Mouse (Mus musculus): ENCODE measurements around the gene Ciz1. TPM values are rescaled to one million over a fixed set of nuclear protein-coding genes. Genes with fewer than 3 reads are reported as not detected.

Ciz1 gene
- polyA plus RNA-seq, 1 experiment from 2014 or later = 65.8 TPM

GRCm38 (mm10) chr2:32312318-32312964 is 39.7 kb upstream of the Ciz1 start:
- Histone ChIP-seq H3K9me3 (no peaks in the 10 kb centered on the region), H3K4me1 (peaks cover 82% of the 10 kb centered on the region), H3K27me3 (replicated peaks; ENCODE audit: low read depth, poor library complexity, severe bottlenecking) (peaks cover 42% of the 10 kb centered on the region), H3K4me3 (peak overlapping the region; percentile 85), H3K27ac (replicated peaks) (peak overlapping the region; percentile 89), H3K36me3 (replicated peaks) (peaks cover 46% of the 10 kb centered on the region)
- peak; percentile 98 for DNase-seq (ENCODE audit: low spot score)
- WGBS = 1% methylated on average over 56 of the region's 56 CpGs

DNA sequence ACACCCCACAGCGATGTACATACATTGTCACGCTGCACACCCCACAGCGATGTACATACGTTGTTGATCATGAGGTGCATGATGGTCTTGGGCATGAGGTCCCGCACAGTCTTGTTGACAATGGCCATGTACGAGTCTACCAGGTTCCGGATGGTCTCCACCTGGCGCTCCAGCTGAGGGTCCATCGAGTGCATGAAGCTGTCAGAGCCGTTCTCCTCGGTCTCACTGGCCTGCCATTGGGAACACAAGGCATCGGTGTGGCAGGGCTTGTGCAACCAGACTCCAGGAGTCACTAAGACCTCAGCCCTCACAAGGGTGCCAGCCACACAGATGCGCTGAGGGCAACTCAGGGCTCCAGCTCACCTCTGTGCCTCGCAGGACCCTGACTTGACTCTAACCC is 37.3 kb upstream of the Ciz1 start:
- Histone ChIP-seq H3K36me3 (replicated peaks) (peaks cover 22% of the 10 kb centered on the region), H3K4me3 (peak overlapping the region; percentile 63; the same call in 1 of the 2 replicates), H3K27me3 (replicated peaks; ENCODE audit: low read depth, poor library complexity, severe bottlenecking) (peaks cover 59% of the 10 kb centered on the region), H3K27ac (replicated peaks) (peak overlapping the region; percentile 95), H3K4me1 (peaks cover 87% of the 10 kb centered on the region), H3K9me3 (no peaks in the 10 kb centered on the region)
- no peak for DNase-seq (ENCODE audit: low spot score)
- WGBS = 93% methylated on average over 14 of the region's 14 CpGs

GRCm38 (mm10) chr2:32315751-32316150 is 36.4 kb upstream of the Ciz1 start:
- H3K27me3 ChIP-seq (replicated peaks; ENCODE audit: low read depth, poor library complexity, severe bottlenecking) = peaks cover 57% of the 10 kb centered on the region
- peaks cover 12% of the 10 kb centered on the region for H3K36me3 ChIP-seq (replicated peaks)
- 9% methylated on average over 8 of the region's 8 CpGs for WGBS
- no peaks in the 10 kb centered on the region for H3K9me3 ChIP-seq
- peak overlapping the region; percentile 63 for H3K4me3 ChIP-seq
- peak overlapping the region; percentile 95 for H3K27ac ChIP-seq (replicated peaks)
- DNase-seq (ENCODE audit: low spot score) = peak; percentile 65
- H3K4me1 ChIP-seq = peaks cover 87% of the 10 kb centered on the region

GRCm38 (mm10) chr2:32316887-32317656 is 35.1 kb upstream of the Ciz1 start:
- Histone ChIP-seq H3K27ac (replicated peaks) (peak overlapping the region; percentile 95), H3K4me3 (peak overlapping the region; percentile 63), H3K27me3 (replicated peaks; ENCODE audit: low read depth, poor library complexity, severe bottlenecking) (peaks cover 50% of the 10 kb centered on the region), H3K9me3 (no peaks in the 10 kb centered on the region), H3K36me3 (replicated peaks) (peaks cover 15% of the 10 kb centered on the region), H3K4me1 (peaks cover 86% of the 10 kb centered on the region)
- 44% methylated on average over 20 of the region's 20 CpGs for WGBS
- DNase-seq (ENCODE audit: low spot score) = peak; percentile 88

DNA sequence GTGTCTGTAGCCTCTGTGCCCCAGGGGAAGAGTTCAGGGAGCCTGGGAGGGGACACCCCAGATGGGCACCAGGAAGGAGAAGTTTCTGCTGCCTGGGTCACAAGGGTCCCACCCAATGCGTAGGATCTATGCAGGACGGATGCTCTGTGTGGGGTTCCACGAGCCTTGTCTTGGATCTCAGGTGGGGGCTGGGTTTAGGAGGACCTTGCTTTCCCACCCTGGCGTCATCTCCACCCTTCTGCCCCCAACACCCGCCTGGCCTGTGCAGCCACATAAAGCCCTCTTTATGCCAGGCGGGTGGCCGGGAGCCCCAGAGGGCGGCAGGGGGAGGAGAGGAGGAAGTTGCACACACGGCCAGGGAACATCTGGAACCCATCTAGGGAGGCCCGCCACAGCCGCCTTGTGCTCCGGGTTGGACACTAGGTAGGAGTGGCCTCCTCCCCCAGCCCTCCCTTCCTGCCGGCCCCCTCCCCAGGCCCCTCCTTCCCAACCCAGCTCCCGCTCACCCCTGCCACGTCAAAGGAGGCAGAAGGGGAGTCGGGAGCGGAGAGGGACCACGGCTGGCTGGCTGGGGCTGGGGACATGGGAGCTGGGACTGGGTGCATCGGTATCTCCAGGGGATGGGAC is 34.2 kb upstream of the Ciz1 start:
- WGBS = 5% methylated on average over 19 of the region's 19 CpGs
- Histone ChIP-seq H3K36me3 (replicated peaks) (peaks cover 15% of the 10 kb centered on the region), H3K4me3 (peak overlapping the region; percentile 63), H3K4me1 (peaks cover 86% of the 10 kb centered on the region), H3K27me3 (replicated peaks; ENCODE audit: low read depth, poor library complexity, severe bottlenecking) (peaks cover 43% of the 10 kb centered on the region), H3K9me3 (no peaks in the 10 kb centered on the region), H3K27ac (replicated peaks) (peak overlapping the region; percentile 95)
- peak; percentile 97 for DNase-seq (ENCODE audit: low spot score)

DNA sequence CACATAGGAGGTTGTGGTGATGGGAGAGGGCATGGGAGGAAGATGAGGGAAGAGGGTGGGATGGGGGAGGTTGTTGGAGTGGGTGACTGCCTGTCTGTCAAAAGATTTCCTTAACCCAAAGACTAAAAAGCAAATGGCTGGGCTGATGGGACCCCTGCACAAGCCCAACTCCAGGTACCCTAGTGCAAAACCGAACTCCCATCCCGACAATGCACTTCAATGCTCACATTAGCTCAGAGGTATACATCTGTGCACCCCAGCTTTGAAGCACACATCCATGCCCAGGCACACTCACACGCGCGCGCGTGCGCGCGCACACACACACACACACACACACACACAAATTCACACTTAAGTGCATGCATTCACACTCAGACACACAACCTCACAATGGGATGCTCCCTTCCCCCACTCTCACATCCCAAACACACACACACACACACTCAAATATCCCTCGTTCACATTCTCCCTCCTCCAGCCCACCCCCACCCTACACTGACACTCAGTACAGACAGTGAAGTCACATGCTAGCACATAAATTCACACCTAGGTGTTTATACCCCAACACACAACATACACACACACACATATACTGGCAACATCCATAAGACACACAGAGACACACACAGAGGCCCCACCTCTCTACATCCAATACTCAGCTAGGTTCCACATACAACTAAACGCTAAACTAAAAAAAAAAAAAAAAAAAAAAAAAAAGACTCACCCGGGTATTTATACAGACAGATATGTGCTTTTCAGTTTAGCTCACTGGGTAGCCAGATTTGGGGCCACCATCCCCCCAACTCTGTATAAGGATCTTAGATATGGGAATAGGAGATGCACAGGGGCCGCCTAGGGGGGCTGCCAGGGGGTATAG is 33.2 kb upstream of the Ciz1 start:
- peaks cover 87% of the 10 kb centered on the region for H3K4me1 ChIP-seq
- peaks cover 36% of the 10 kb centered on the region for H3K27me3 ChIP-seq (replicated peaks; ENCODE audit: low read depth, poor library complexity, severe bottlenecking)
- peak overlapping the region; percentile 63 for H3K4me3 ChIP-seq
- peak overlapping the region; percentile 95 for H3K27ac ChIP-seq (replicated peaks)
- peaks cover 22% of the 10 kb centered on the region for H3K36me3 ChIP-seq (replicated peaks)
- peak; percentile 53 for DNase-seq (ENCODE audit: low spot score)
- no peaks in the 10 kb centered on the region for H3K9me3 ChIP-seq
- 58% methylated on average over 14 of the region's 14 CpGs for WGBS

DNA sequence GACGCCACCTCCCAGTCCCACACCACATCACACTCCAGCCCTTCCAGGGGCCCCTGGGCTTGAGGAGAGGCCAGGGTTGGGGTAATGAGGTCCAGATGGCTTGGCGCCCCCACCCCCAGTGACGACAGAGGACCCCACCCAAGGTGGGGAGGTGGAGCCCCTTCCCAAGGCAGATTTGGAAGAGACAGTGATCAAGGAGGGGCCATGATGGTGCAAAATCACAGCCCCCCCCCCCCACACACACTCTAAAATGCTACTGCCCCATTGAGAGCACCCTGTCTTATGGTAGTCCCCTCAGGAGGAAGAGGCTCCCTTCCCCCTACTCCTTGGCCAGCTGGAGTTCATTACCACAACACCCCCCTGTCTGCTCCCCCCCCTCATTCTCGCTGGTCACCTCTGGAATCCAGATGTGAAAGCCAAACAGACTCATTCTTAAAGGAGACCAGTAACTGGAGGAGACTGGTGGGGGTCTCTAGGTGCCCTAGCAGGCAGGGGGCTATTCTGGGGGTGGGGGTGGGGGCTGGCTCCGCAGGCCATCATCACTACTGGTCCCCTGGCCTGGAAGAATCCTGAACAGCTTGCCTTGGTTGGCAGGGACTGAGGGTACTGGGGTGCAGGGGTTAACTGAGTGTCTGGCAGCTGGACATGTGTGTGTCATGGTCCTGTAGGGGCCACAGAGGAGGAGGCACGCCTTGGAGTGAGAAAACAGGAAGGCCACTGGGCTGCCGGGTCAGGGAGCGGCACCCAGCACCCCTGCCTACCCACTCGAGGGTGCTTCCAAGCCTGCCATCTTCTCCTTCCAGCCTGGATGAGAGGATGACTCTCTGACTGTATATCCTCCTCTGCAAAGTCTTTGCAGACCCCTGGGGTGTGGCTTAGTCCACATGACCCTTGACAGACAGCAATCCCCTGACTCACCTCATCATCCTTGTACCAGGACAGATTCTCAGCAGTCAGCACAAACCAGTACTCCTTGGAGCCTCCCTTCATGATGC is 32.2 kb upstream of the Ciz1 start:
- peak; percentile 91 for DNase-seq (ENCODE audit: low spot score)
- H3K9me3 ChIP-seq = no peaks in the 10 kb centered on the region
- 26% methylated on average over 9 of the region's 9 CpGs for WGBS
- peaks cover 25% of the 10 kb centered on the region for H3K36me3 ChIP-seq (replicated peaks)
- peak overlapping the region; percentile 95 for H3K27ac ChIP-seq (replicated peaks)
- H3K4me1 ChIP-seq = peaks cover 84% of the 10 kb centered on the region
- H3K4me3 ChIP-seq = peak overlapping the region; percentile 63
- peaks cover 33% of the 10 kb centered on the region for H3K27me3 ChIP-seq (replicated peaks; ENCODE audit: low read depth, poor library complexity, severe bottlenecking)

- no peak for DNase-seq (ENCODE audit: low spot score)
- peak overlapping the region; percentile 63; the same call in 1 of the 2 replicates for H3K4me3 ChIP-seq
- 55% methylated on average over 11 of the region's 11 CpGs for WGBS
- peaks cover 30% of the 10 kb centered on the region for H3K27me3 ChIP-seq (replicated peaks; ENCODE audit: low read depth, poor library complexity, severe bottlenecking)
- H3K36me3 ChIP-seq (replicated peaks) = peaks cover 30% of the 10 kb centered on the region
- H3K27ac ChIP-seq (replicated peaks) = peak overlapping the region; percentile 95
- no peaks in the 10 kb centered on the region for H3K9me3 ChIP-seq
- peaks cover 83% of the 10 kb centered on the region for H3K4me1 ChIP-seq
These were observed 31.4 kb upstream of the Ciz1 start for GRCm38 (mm10) chr2:32320721-32321120.

GRCm38 (mm10) chr2:32321591-32322298 is 30.4 kb upstream of the Ciz1 start:
- Histone ChIP-seq H3K9me3 (no peaks in the 10 kb centered on the region), H3K4me1 (peaks cover 83% of the 10 kb centered on the region), H3K27me3 (replicated peaks; ENCODE audit: low read depth, poor library complexity, severe bottlenecking) (peaks cover 27% of the 10 kb centered on the region), H3K4me3 (no peak overlapping the region), H3K36me3 (replicated peaks) (peaks cover 30% of the 10 kb centered on the region), H3K27ac (replicated peaks) (peak overlapping the region; percentile 95)
- DNase-seq (ENCODE audit: low spot score) = no peak
- WGBS = 67% methylated on average over 9 of the region's 9 CpGs

DNA sequence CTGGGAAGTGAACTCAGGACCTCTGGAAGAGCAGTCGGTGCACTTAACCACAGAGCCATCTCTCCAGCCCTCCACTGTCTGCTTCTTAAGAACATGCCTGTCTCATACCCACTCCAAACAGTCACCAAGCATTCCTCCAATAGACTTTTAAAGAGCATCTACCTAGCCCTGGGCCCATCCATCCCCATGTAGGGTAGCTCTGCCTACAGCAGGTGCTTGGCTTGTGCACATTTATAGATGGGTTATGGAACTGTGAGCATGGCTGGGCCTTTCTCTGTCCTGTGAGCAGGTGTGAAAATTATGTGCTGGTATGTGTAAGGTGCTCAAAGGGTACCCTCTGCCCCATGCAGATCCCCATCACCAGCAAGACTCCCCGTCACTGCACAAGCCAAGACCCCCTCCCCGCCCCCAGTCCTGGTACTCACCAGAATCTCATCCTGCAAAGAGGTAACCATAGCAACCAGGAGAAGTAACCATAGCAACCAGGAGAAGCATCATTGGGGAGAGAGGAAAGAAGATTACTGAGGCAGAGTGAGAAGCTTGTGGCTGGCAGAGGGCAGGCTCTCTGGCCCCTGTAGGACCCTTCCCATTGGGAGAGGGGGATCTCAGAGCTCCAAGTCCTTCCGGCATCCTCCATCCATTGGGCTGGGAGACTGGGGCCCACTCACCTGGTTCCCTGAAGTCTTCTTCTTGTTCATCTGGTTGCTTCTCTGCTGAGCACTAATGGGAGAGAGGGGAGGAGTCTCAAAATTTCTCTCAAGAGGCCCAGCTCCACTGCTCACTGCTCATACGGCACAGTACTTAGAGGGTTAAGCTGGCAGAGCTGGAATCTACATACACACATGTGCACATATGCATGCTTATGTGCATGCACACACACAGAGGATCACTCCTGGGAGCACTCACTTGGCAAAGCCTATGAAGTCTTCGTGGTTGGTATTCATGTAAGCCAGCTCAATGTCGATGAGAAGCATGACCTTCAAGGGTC is 29.1 kb upstream of the Ciz1 start:
- 80% methylated on average over 7 of the region's 7 CpGs for WGBS
- Histone ChIP-seq H3K27me3 (replicated peaks; ENCODE audit: low read depth, poor library complexity, severe bottlenecking) (peaks cover 16% of the 10 kb centered on the region), H3K9me3 (no peaks in the 10 kb centered on the region), H3K4me1 (peaks cover 72% of the 10 kb centered on the region), H3K27ac (replicated peaks) (0 out of 2 replicates have a peak overlapping the region, but pooled peaks have one; percentile 95), H3K4me3 (no peak overlapping the region), H3K36me3 (replicated peaks) (peaks cover 30% of the 10 kb centered on the region)
- DNase-seq (ENCODE audit: low spot score) = no peak
